Mouse (Mus musculus) activated CD4-positive, CD25-positive, alpha-beta regulatory T cell, adult 4 months (primary cell): ENCODE results near the gene Dpm1. TPM values are rescaled to one million over a fixed set of nuclear protein-coding genes. Genes with fewer than 3 reads are reported as not detected.

Source experiments
- ATAC-seq: one replicate; pipeline ENCODE4 v1.8.0; 2017
- polyA plus RNA-seq, 2 experiments: library from polyadenylated mRNA; unstranded; fragments of 100-300 nt; shearing (Covaris generic); gene quantifications; one replicate each; pipeline ENCODE4 v1.2.1; 2017

The Dpm1 gene
- polyA plus RNA-seq, 2 experiments from 2014 or later: 62.6 to 96.1 TPM

- ATAC-seq: no peak
Observed at GRCm38 (mm10) chr2:168161514-168161971, 68.8 kb downstream of the Dpm1 start.

GRCm38 (mm10) chr2:168160370-168160930 lies 69.9 kb downstream of the Dpm1 start:
- ATAC-seq: no peak

Other genes starting within 250 kb of the Dpm1 start
- gene Ripor3, start 220.0 kb downstream of the Dpm1 start, polyA plus RNA-seq: under 1 TPM; 0.43 to 0.70 TPM
- gene Pard6b, start 149.6 kb downstream of the Dpm1 start, polyA plus RNA-seq: 1 to 10 TPM in 1 of 2 experiments, under 1 TPM in 1; 0.48 to 1.1 TPM
- 1 to 10 TPM in 1 of 2 experiments, under 1 TPM in 1; 0.63 to 4.7 TPM for gene Adnp, start 23.5 kb downstream of the Dpm1 start, polyA plus RNA-seq
- 10 to 100 TPM; 14.2 to 20.0 TPM for gene Gm20716, start 227 bp downstream of the Dpm1 start, polyA plus RNA-seq
- gene Mocs3, start within 50 bp of the Dpm1 start, polyA plus RNA-seq: 1 to 10 TPM in 1 of 2 experiments, under 1 TPM in 1; 0.40 to 1.2 TPM
- not detected for gene Kcng1, start 51.1 kb upstream of the Dpm1 start, polyA plus RNA-seq